Mouse (Mus musculus): Measurements from ENCODE around the gene Ccdc9b. TPM values are rescaled to one million over a fixed set of nuclear protein-coding genes. Genes with fewer than 3 reads are reported as not detected.

Gene Ccdc9b
- total and polyA plus RNA-seq, 3 experiments = not detected

DNA sequence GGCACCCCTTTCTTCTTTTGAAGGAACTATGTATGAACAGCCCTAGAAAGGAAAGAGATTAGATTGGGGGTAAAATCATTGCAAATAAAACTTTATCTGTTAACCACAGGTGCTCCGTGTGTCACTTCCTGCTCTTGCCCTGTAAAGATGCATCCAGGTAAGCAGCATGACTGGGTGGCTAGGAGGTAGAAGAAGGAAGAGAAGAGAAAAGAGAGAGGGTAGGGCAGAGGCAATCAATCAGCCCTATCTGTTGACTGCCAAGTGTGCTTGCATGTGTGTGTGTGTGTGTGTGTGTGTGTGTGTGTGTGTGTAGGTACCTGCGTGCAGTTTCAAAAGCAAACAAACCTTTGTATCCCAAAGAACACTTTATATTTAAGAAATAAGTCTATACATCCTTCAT lies 12.1 kb upstream of the Ccdc9b start:
- no peak overlapping the region for H3K4me2 ChIP-seq (ENCODE audit: insufficient read depth, low read depth, poor library complexity, severe bottlenecking)
- no peak overlapping the region for H3K4me3 ChIP-seq (replicated peaks in 1 of 3; ENCODE audit: low read depth in 2 of 3, low read length in 2 of 3, poor library complexity in 1 of 3)
- H3K9me3 ChIP-seq (replicated peaks; ENCODE audit: low read length) = peaks cover 2% of the 10 kb centered on the region
- no peaks in the 10 kb centered on the region for H3K36me3 ChIP-seq (replicated peaks in 1 of 2; ENCODE audit: control insufficient read depth in 1 of 2, insufficient read depth in 1 of 2, low read length in 1 of 2)
- peaks cover 0 to 7% of the 10 kb centered on the region in 2 experiments; a peak in 2 of 4 replicates for H3K4me1 ChIP-seq (ENCODE audit: control insufficient read depth in 1 of 2, insufficient read depth in 2 of 2)
- dilution Hi-C loops (cut with MboI; ENCODE audit: extremely low pct_ligation_motif_present, extremely low pct_unique_long_range_greater_than_20kb, low sequenced_read_pairs) (no loop called here), in situ Hi-C loops (cut with MboI; ENCODE audit: low pct_ligation_motif_present, low pct_unique_long_range_greater_than_20kb, low sequenced_read_pairs) (loop anchor here (25.0 kb wide), 1 partner anchor 413 kb away; no protein-coding TSS in a partner anchor)
- H3K27me3 ChIP-seq (replicated peaks) = peaks cover 43% of the 10 kb centered on the region
- no peak overlapping the region for H3K27ac ChIP-seq (ENCODE audit: insufficient read depth, low read depth)
- no peak overlapping the region for H3K9ac ChIP-seq (ENCODE audit: insufficient read depth, low read depth)
- TF ChIP-seq E2F4 (IDR thresholded peaks at IDR 0.05; ENCODE audit: insufficient replicate concordance, low read depth, low read length) (no peak), ZC3H11A (IDR thresholded peaks at IDR 0.05; ENCODE audit: low read depth, low read length) (no peak), POLR2AphosphoS2 (IDR thresholded peaks at IDR 0.05; ENCODE audit: low read depth, low read length) (no peak), NELFE (IDR thresholded peaks at IDR 0.05; ENCODE audit: low read depth, low read length) (no peak), CHD2 (IDR thresholded peaks at IDR 0.05; ENCODE audit: low read length) (no peak), MAX (IDR thresholded peaks at IDR 0.05; ENCODE audit: low read length) (no peak), MAZ (IDR thresholded peaks at IDR 0.05; ENCODE audit: low read depth, low read length) (no peak), ELF1 (IDR thresholded peaks at IDR 0.05; ENCODE audit: low read depth, low read length) (no peak), USF2 (conservative IDR thresholded peaks at IDR 0.05; ENCODE audit: low read depth, low read length) (no peak), ETS1 (conservative IDR thresholded peaks at IDR 0.05; ENCODE audit: low read depth, low read length) (no peak), TCF12 (IDR thresholded peaks at IDR 0.05; ENCODE audit: low read depth, low read length) (no peak), MAFK (IDR thresholded peaks at IDR 0.05; ENCODE audit: insufficient replicate concordance, low read length) (no peak)
- DNase-seq (ENCODE audit: extremely low read depth) = no peak
- no peaks in the 10 kb centered on the region for H3K79me2 ChIP-seq (replicated peaks; ENCODE audit: control insufficient read depth, extremely low read depth, insufficient read depth, poor library complexity, severe bottlenecking)

DNA sequence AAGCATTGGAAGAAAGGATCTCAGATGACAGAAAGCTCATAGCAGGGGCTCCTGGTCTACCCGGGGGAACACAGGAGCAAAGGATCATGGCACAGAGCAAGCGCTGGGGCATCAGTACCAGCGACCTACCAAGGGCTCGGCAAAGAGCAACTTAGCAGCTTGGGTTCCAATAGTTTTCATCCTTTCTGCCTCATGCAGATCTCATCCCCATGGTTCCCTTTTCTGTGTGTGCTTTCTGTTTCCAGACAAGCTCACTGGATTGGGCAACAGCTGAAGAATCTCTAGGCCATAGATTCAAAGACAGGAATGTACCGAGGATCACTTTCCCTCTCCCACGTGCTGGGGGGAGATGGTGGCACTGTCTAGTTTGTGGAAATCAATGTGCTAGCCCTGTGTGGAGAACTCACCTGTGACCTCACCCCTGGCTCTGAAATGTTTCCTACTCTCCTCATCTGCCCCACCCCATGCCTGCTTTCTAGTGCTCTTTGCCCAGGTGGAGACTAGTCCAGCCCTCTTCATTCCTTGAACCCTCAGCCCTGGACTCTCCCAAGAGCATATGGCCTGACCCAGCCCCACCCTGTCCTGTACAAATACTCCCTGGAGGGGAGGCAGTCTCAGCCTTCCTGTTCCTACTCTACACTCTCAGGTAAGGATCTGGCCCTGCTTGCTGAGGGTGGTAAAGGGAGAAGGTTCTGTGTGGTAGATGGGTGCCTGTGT lies 9.9 kb upstream of the Ccdc9b start, which contains the start of gene Phgr1:
TSS of gene Phgr1 (plus strand) at position 612 of the 717 bp plus-strand sequence.
- Histone ChIP-seq H3K4me1 (ENCODE audit: control insufficient read depth in 1 of 2, insufficient read depth in 2 of 2) (peaks cover 0 to 2% of the 10 kb centered on the region in 2 experiments; a peak in 2 of 4 replicates), H3K4me3 (replicated peaks in 1 of 3; ENCODE audit: low read depth in 2 of 3, low read length in 2 of 3, poor library complexity in 1 of 3) (no peak within 1 kb of the TSS), H3K9me3 (replicated peaks; ENCODE audit: low read length) (peaks cover 2% of the 10 kb centered on the region), H3K9ac (ENCODE audit: insufficient read depth, low read depth) (no peak within 1 kb of the TSS), H3K4me2 (ENCODE audit: insufficient read depth, low read depth, poor library complexity, severe bottlenecking) (no peak within 1 kb of the TSS), H3K27me3 (replicated peaks) (peaks cover 31% of the 10 kb centered on the region), H3K27ac (ENCODE audit: insufficient read depth, low read depth) (no peak within 1 kb of the TSS), H3K36me3 (replicated peaks in 1 of 2; ENCODE audit: control insufficient read depth in 1 of 2, insufficient read depth in 1 of 2, low read length in 1 of 2) (no peaks in the 10 kb centered on the region), H3K79me2 (replicated peaks; ENCODE audit: control insufficient read depth, extremely low read depth, insufficient read depth, poor library complexity, severe bottlenecking) (no peaks in the 10 kb centered on the region)
- dilution Hi-C loops (cut with MboI; ENCODE audit: extremely low pct_ligation_motif_present, extremely low pct_unique_long_range_greater_than_20kb, low sequenced_read_pairs) = no loop called here
- in situ Hi-C loops (cut with MboI; ENCODE audit: low pct_ligation_motif_present, low pct_unique_long_range_greater_than_20kb, low sequenced_read_pairs) = loop anchor here (25.0 kb wide), 1 partner anchor 415 kb away; no protein-coding TSS in a partner anchor
- TF ChIP-seq NELFE (IDR thresholded peaks at IDR 0.05; ENCODE audit: low read depth, low read length) (no peak), POLR2AphosphoS2 (IDR thresholded peaks at IDR 0.05; ENCODE audit: low read depth, low read length) (no peak), PAX5 (IDR thresholded peaks at IDR 0.05; ENCODE audit: low read length) (no peak), USF1 (IDR thresholded peaks at IDR 0.05; ENCODE audit: low read depth, low read length) (no peak), KAT2A (IDR thresholded peaks at IDR 0.05; ENCODE audit: insufficient replicate concordance, low read length) (no peak), ZNF384 (IDR thresholded peaks at IDR 0.05; ENCODE audit: low read depth, low read length) (no peak), RAD21 (IDR thresholded peaks at IDR 0.05; ENCODE audit: low read depth, low read length) (no peak), MAZ (IDR thresholded peaks at IDR 0.05; ENCODE audit: low read depth, low read length) (no peak), E2F4 (IDR thresholded peaks at IDR 0.05; ENCODE audit: insufficient replicate concordance, low read depth, low read length) (no peak), HCFC1 (IDR thresholded peaks at IDR 0.05; ENCODE audit: low read depth, low read length) (no peak), BHLHE40 (IDR thresholded peaks at IDR 0.05; ENCODE audit: low read depth, low read length) (no peak), TBP (conservative IDR thresholded peaks at IDR 0.05; ENCODE audit: low read depth, low read length) (no peak)
- DNase-seq (ENCODE audit: extremely low read depth) = no peak

Data from CH12.LX (cell line).